Mouse (Mus musculus) ES-Bruce4 (cell line): ENCODE results near the gene Alpk1.

Source experiments
- CTCF ChIP-seq: IDR thresholded peaks from one replicate; pipeline ENCODE4 v1.8.1; 2011; ENCODE audit warnings: low read depth, low read length
- EP300 ChIP-seq: IDR thresholded peaks from 2 replicates; pipeline ENCODE4 v1.6.1; 2011; ENCODE audit warnings: low read depth, low read length; ENCODE audit not compliant: insufficient read depth

DNA sequence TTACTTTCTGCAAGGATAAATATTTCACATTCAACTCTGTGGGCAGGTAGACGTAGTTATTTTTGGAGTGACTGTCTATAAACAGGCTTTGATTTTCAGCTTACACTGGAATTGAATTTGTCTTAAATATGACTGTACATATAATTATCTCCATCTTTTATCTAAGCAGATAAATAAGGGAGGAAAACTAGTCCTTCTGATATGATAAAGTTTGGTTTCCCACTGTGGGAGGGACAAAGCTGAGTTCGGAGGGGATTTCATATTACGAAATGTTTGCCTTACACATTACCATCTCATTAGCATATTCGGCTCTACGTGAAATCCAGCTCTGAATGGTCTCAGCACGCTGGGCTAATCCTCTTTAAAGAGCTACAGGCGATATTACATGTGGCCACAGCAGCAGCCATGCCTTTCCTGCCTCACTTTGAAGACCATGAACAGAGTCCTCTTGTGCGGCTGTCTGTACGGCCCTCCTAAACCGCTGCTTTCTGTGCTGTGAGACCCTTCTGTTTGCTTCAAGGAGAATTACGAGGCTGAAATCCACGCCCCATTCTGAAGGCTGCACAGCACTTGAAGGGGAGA, 30.3 kb downstream of the Alpk1 start:
- TF ChIP-seq CTCF (no peak), EP300 (no peak)
